Mouse (Mus musculus): ENCODE results near the gene Gm26741.

DNA sequence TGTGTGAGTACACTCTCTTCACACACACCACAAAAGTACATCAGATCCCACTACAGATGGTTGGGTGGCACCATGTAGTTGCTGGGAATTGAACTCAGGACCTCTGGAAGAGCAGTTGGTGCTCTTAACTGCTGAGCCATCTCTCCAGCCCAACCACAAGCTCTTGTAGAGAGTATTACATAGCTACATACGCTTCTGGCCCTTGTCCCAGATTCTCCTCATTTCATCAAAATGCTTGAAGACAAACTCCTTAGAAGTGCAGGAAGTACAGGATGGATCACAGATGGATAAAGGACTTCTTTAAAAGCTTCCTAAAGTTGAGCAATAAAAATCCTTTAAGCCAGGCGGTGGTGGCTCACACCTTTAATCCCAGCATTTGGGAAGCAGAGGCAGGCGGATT lies 36.6 kb upstream of the Gm26741 start:
- TF ChIP-seq POLR2A (IDR thresholded peaks at IDR 0.05; ENCODE audit: borderline replicate concordance, extremely low read depth, insufficient read depth, insufficient read length, poor library complexity, severe bottlenecking) = no peak
- TF ChIP-seq CTCF (IDR thresholded peaks at IDR 0.05; ENCODE audit: borderline replicate concordance, extremely low read depth, insufficient read depth, insufficient read length) = no peak
